Mouse (Mus musculus) embryonic stem cell, embryonic (primary cell): ENCODE data around the gene Prkd3.

Source experiments
- CTCF ChIA-PET, 4 experiments: fragments of 300-600 bp in 2 of 4; fragments of 350-600 bp in 2 of 4; sonication (Branson Sonifier 250); formaldehyde crosslinking; loops; one replicate each; lab custom pipeline; 2022; ENCODE audit warnings: inconsistent platforms in 2 of 4; lab: Charles Lee
- POLR2A ChIA-PET, 4 experiments: fragments of 300-600 bp in 2 of 4; fragments of 350-600 bp in 2 of 4; sonication (Branson Sonifier 250); formaldehyde crosslinking; loops; one replicate each; lab custom pipeline; 2022; ENCODE audit warnings: antibody characterized with exemption in 4 of 4, inconsistent platforms in 1 of 4; lab: Charles Lee

The Prkd3 gene

DNA sequence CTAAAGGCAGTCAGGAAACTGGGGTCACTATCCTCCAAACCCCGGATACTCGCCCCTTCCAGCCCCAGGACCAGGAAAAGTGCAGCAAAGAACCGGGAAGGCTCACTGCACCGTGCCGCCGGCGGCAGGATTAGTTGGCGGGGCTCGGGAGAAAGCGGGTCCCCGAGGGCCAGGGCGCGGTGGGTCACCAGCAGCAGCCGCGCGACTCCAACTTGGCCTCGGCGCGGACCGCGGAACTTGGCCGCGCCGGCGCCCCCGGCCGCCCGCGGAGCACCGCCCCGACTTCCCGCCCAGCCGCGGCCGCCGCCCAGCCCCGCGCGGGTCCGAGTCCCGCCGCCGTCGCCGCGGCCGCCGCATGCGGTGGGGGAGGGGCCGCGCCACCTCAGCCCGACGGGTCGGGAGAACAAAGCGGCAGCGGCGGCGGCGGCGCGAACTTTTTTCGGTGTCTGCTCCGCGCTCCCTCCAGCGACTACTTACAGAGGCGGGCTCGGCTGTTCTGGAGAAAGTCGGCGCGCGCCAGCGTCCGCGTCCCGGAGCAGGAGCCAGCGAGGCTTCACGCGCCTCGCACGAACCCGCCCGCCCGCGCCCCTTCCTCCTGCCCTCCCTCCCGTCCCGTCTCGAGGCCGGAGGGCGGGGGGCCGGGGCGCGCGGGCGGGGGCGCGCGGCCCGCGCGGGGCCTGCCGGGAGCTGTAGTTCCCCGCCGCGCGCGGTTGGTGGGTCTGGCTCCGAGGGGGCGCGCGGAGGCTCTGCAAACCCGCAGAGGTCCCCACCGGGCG lies at the start of gene Prkd3:
Prkd3 (minus strand) TSS at position 609 of the 776 bp plus-strand sequence.
- ChIA-PET POLR2A (interaction anchor here (0.5 to 2.4 kb wide), 17 partner anchors 10 to 284 kb away, joined by 3 to 13 read pairs (median 3); partner anchors contain the start of genes Gpatch11 (in 2 of the 4), Heatr5b (in 2 of the 4) and Qpct (in 1 of the 4)), CTCF (interaction anchor here in 1 of 4 experiments (0.6 kb wide), 1 partner anchor 571 kb away, joined by 4 read pairs; no protein-coding TSS in a partner anchor)

- POLR2A ChIA-PET: interaction anchor here in 2 of 4 experiments (0.7 to 1.3 kb wide), 3 partner anchors 9 to 50 kb away, joined by 3 to 4 read pairs (median 3); no protein-coding TSS in a partner anchor
- CTCF ChIA-PET: no interaction called here
Measured at GRCm38 (mm10) chr17:79069766-79070480, 49.3 kb upstream of the Prkd3 start.

DNA sequence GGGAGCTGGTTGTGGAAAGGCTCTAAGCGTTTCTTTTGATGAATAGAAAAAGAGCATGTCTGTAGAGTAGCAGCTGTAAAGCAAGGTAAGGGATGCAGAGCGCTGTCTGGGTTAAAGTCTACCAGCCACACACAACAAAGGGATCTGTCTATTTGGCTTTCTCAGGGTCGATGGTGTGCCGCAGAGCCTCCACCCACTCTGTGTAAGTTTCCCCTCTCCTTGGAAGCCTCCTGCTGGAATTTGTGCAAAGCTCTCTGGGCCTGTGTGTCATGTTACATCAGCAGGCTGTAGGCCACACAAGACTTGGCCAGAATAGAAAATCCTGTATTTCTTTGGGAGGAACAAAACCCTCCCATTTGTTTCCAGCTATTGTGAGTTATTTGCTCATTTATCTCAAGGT lies 48.4 kb upstream of the Prkd3 start:
- POLR2A ChIA-PET: interaction anchor here in 3 of 4 experiments (0.6 to 1.3 kb wide), 4 partner anchors 8 to 729 kb away, joined by 3 to 7 read pairs (median 4); partner anchors contain the start of gene Prkd3 (in 1 of the 3)

GRCm38 (mm10) chr17:79068581-79068980 lies 48.0 kb upstream of the Prkd3 start:
- CTCF ChIA-PET: no interaction called here
- POLR2A ChIA-PET: interaction anchor here in 3 of 4 experiments (0.6 to 1.3 kb wide), 4 partner anchors 8 to 728 kb away, joined by 3 to 7 read pairs (median 4); partner anchors contain the start of gene Prkd3 (in 1 of the 3)

More for the DNA sequence above, 48.4 kb upstream of the Prkd3 start:
- CTCF ChIA-PET: no interaction called here

DNA sequence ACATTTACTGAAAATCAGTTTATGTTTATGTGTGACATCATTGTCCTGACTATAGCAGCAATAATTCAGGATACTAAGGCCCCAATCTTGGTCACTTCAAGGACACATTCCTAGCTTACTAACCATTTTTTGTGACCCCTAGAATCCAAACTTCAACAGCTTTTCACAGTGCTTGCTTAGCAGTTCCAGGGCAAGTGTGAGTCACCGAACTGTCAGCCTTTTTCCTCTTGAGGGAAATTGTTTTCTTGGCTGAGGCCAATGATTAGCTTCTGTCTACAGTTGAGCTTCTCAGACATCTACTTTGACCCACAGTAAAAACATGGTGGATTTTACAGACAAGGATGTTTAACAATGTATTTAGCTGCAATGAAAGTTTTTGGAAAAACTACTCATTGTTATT lies 43.6 kb upstream of the Prkd3 start:
- ChIA-PET POLR2A (interaction anchor here (0.7 to 1.5 kb wide), 4 partner anchors 9 to 645 kb away, joined by 3 to 6 read pairs (median 4); partner anchors contain the start of gene Qpct (in 2 of the 4)), CTCF (interaction anchor here in 2 of 4 experiments (0.6 to 1.2 kb wide), 2 partner anchors 13 to 293 kb away, joined by 3 read pairs; partner anchors contain the start of gene Qpct (in 1 of the 2))

DNA sequence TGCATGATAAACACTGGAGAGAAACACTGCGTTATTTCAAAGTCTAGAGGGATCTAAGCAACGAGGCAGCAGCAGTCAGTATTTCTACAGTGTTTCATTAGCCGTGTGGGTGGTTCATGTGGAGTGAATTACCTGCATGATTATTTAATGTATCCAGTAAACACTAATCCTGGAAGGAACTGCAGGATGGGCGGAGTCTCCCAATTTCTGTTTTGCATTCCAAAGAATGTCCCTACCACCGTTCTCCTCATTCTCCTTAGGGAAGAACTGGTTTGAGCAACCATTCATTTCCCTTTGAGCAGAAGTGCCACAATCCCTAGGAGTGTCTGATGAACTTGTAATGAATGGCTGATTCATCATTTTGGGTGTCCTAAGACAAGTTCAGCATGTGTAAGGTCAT lies 39.6 kb upstream of the Prkd3 start:
- CTCF ChIA-PET: no interaction called here
- POLR2A ChIA-PET: interaction anchor here in 2 of 4 experiments (0.7 to 1.6 kb wide), 4 partner anchors 8 to 1687 kb away, joined by 3 to 4 read pairs (median 3); partner anchors contain the start of gene Qpct (in 1 of the 2)

- ChIA-PET CTCF (interaction anchor here in 1 of 4 experiments (0.6 kb wide), 1 partner anchor 168 kb away, joined by 3 read pairs; no protein-coding TSS in a partner anchor), POLR2A (interaction anchor here in 1 of 4 experiments (1.3 to 1.7 kb wide), 2 partner anchors 13 to 64 kb away, joined by 3 read pairs; no protein-coding TSS in a partner anchor)
Measured at GRCm38 (mm10) chr17:79058271-79058670, 37.7 kb upstream of the Prkd3 start.

- ChIA-PET POLR2A (interaction anchor here (0.7 to 2.1 kb wide), 16 partner anchors 8 to 359 kb away, joined by 3 to 9 read pairs (median 4); partner anchors contain the start of gene Prkd3 (in 1 of the 4)), CTCF (interaction anchor here (0.6 to 1.2 kb wide), 7 partner anchors 11 to 456 kb away, joined by 3 to 9 read pairs (median 3); no protein-coding TSS in a partner anchor)
Measured at GRCm38 (mm10) chr17:79052088-79052812, 31.6 kb upstream of the Prkd3 start.

- ChIA-PET POLR2A (interaction anchor here (0.7 to 2.1 kb wide), 14 partner anchors 8 to 359 kb away, joined by 3 to 9 read pairs (median 5); no protein-coding TSS in a partner anchor), CTCF (interaction anchor here (0.6 to 1.2 kb wide), 7 partner anchors 10 to 456 kb away, joined by 3 to 9 read pairs (median 3); no protein-coding TSS in a partner anchor)
Measured at GRCm38 (mm10) chr17:79051606-79052005, 31.0 kb upstream of the Prkd3 start, which contains the start of gene Qpct. Gene Qpct (plus strand): TSS chr17:79051906.

- ChIA-PET CTCF (no interaction called here), POLR2A (interaction anchor here in 2 of 4 experiments (1.5 to 1.7 kb wide), 2 partner anchors 8 kb away, joined by 6 to 7 read pairs; partner anchors contain the start of gene Qpct (in 2 of the 2))
Measured at GRCm38 (mm10) chr17:79043705-79044104, 23.1 kb upstream of the Prkd3 start.

DNA sequence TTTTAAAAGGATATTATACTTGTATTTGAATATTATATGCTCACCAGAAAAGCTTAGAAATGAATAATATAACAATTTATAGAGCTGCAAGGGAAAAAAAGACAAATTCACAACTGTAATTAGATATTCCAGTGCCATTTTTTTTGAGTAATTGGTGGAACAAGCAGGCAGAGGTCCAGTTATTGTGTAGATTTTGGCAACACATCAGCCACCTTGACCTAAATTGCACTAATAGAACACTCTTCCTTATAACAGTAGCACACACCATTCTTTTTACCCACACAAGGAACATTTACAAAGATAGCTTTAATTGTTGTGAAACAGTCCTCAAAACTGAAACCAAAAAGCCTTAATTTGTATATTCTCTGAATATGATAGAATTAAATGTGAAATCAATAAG lies 19.0 kb upstream of the Prkd3 start:
- POLR2A ChIA-PET: no interaction called here
- CTCF ChIA-PET: interaction anchor here in 1 of 4 experiments (0.6 kb wide), 1 partner anchor 10 kb away, joined by 3 read pairs; no protein-coding TSS in a partner anchor

- CTCF ChIA-PET: no interaction called here
- POLR2A ChIA-PET: no interaction called here
Measured at GRCm38 (mm10) chr17:79032782-79033181, 12.2 kb upstream of the Prkd3 start.

- CTCF ChIA-PET: no interaction called here
- POLR2A ChIA-PET: interaction anchor here in 2 of 4 experiments (0.5 to 1.3 kb wide), 3 partner anchors 11 to 1825 kb away, joined by 3 read pairs; partner anchors contain the start of gene Prkd3 (in 1 of the 2)
Measured at GRCm38 (mm10) chr17:79031569-79031968, 11.0 kb upstream of the Prkd3 start.

DNA sequence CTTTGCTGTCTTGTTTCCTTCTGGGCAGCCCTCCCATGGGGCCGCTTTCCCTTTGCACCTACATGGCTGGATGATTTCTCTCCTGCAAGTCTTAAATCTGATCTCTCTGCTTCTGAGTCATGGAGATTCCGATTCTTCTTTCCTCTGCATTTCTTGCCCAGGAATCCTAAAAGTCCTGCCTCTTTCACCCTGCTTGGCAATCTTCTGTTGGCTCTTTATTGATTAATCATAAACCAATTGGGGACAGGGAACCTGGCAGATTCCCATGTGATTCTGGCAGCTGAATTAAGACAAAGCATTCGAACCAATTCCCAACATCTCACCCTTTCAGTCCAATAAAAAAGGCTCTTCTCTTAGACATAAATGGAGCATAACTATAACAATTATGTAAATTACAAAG lies 8.6 kb upstream of the Prkd3 start:
- CTCF ChIA-PET: no interaction called here
- POLR2A ChIA-PET: no interaction called here

- ChIA-PET CTCF (interaction anchor here in 1 of 4 experiments (0.6 kb wide), 1 partner anchor 27 kb away, joined by 3 read pairs; the partner anchor contains the start of gene Qpct), POLR2A (no interaction called here)
Measured at GRCm38 (mm10) chr17:79024544-79024943, 3.9 kb upstream of the Prkd3 start.

DNA sequence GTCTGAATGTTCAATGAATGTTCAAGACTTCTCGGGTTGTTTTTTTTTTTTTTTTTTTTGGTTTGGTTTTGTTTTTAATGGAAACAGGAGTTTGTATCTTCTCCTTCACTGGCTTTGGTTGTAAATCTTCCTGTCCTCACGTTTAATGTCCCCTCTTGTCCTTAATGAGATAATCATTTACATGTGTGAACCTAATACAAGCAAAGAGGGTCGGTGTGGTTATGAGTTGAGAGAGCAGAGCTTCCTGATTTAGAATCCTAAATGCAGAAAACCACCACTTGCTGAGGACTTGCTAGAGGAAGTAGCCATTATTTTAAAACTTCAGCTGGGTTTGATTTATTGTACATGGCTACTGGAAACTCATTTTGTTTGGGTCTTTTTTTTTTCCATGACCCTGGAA lies 2.1 kb upstream of the Prkd3 start:
- ChIA-PET POLR2A (interaction anchor here in 2 of 4 experiments (0.6 to 1.2 kb wide), 5 partner anchors 12 to 735 kb away, joined by 3 to 7 read pairs (median 3); no protein-coding TSS in a partner anchor), CTCF (no interaction called here)

DNA sequence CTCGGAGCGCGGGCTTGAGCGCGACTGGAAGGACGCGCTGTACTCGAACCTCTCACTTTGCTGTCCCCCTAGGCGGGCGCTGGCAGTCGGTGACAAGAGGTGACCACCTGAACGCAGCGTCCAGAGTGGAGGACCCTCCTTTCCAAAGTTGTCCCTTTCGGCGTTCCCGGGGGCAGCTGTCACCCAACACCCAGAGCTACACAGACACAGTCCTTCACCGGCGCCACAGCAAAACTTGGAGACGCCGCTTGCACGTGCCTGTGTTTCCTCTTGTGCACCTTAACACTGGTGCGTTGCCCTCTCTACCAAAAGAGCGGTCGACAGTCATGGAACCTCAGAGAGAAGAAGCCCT lies 344 bp upstream of the Prkd3 start:
- CTCF ChIA-PET: interaction anchor here in 1 of 4 experiments (0.6 kb wide), 1 partner anchor 571 kb away, joined by 4 read pairs; no protein-coding TSS in a partner anchor
- POLR2A ChIA-PET: interaction anchor here (0.6 to 2.4 kb wide), 14 partner anchors 10 to 285 kb away, joined by 3 to 13 read pairs (median 4); partner anchors contain the start of genes Gpatch11 (in 2 of the 4), Heatr5b (in 2 of the 4) and Qpct (in 1 of the 4)
